Mouse (Mus musculus): Measurements from ENCODE around the gene Adamts16.
A peak's percentile ranks its signal among the peaks of the same experiment; 100 is the strongest.

DNA sequence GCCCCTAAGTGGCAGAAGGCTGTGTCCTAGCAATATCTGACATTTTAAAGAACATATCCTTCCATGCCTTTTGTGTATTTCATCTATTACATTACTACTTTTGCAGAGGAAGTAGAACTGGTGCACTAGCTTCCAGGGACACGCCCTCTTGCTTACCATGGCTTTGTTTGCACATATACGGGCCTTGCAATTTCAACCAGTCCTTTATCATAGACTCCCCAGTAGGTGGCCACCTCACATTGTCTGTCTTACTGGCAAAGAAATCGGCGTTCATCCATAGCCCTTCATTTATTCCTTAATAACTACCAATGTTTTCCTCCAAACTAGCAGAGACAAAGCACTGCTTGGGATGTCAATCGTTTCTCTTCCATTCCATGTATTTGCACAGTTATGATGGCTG lies 125.6 kb downstream of the Adamts16 start:
- TF ChIP-seq POLR2A (IDR thresholded peaks at IDR 0.05; ENCODE audit: low read depth, low read length) (no peak), CTCF (conservative IDR thresholded peaks at IDR 0.05; ENCODE audit: insufficient read depth, insufficient read length, low read depth, low read length) (0 out of 2 replicates have a peak, but pooled peaks have one; percentile 9)

All from kidney, adult 2 months (tissue).